Mouse (Mus musculus) neural tube, embryonic 11.5 days (tissue): ENCODE measurements at regions not wholly inside any gene's neighbourhood (a gene's known extent, or its start where the extent isn't known, plus 50 kb on each side); places are given as distances from the start of the nearest gene placed in this dataset.
A peak's percentile ranks its signal among the peaks of the same experiment; 100 is the strongest.

Source experiments
- ATAC-seq: fragments of 200-750 bp; cut with Nextera tagmentation; 2 replicates; pipeline ENCODE4 v1.8.0; 2017; ENCODE audit warnings: moderate number of reproducible peaks, mild to moderate bottlenecking, moderate TSS enrichment, moderate library complexity; ENCODE audit not compliant: insufficient read depth, low FRiP score, low TSS enrichment
- DNase-seq: peaks from one replicate; pipeline ENCODE4 v3.0.0-alpha.2; 2015; ENCODE audit warnings: low spot score
- H3K27ac ChIP-seq: fragments of 300-500 bp; sonication (generic); 2 replicates; pipeline ENCODE4 v1.5.1; 2014; ENCODE audit warnings: low read depth, mild to moderate bottlenecking, low read length
- H3K27me3 ChIP-seq: fragments of 300-500 bp; sonication (generic); 2 replicates; pipeline ENCODE4 v1.6.1; 2014; ENCODE audit warnings: mild to moderate bottlenecking, low read length, mixed read lengths; ENCODE audit not compliant: control insufficient read depth, insufficient read depth
- H3K36me3 ChIP-seq: fragments of 300-500 bp; sonication (generic); 2 replicates; pipeline ENCODE4 v1.6.1; 2014; ENCODE audit warnings: mild to moderate bottlenecking, low read length, moderate library complexity, mixed read lengths; ENCODE audit not compliant: control insufficient read depth, insufficient read depth
- H3K4me1 ChIP-seq: fragments of 300-500 bp; sonication (generic); 2 replicates; pipeline ENCODE4 v1.6.1; 2014; ENCODE audit warnings: low read length, mixed read lengths; ENCODE audit not compliant: control insufficient read depth, insufficient read depth
- H3K4me2 ChIP-seq: fragments of 300-500 bp; sonication (generic); 2 replicates; pipeline ENCODE4 v1.6.1; 2014; ENCODE audit warnings: low read depth, mild to moderate bottlenecking, moderate library complexity
- H3K4me3 ChIP-seq: fragments of 300-500 bp; sonication (generic); 2 replicates; pipeline ENCODE4 v1.5.1; 2014; ENCODE audit warnings: low read depth, low read length
- H3K9ac ChIP-seq: fragments of 300-500 bp; sonication (generic); 2 replicates; pipeline ENCODE4 v1.6.1; 2014; ENCODE audit warnings: mild to moderate bottlenecking, low read length
- H3K9me3 ChIP-seq: fragments of 300-500 bp; sonication (generic); 2 replicates; pipeline ENCODE4 v1.6.1; 2016; ENCODE audit warnings: low read length; ENCODE audit not compliant: control insufficient read depth
- WGBS: fragments of 180-500 bp; shearing (Covaris S2); extraction: QIAGEN DNeasy Blood & Tissue Kit; methylation state at CpG from one replicate; pipeline ENCODE4 v1.1.7; 2014; 5-methylcytosine and 5-hydroxymethylcytosine counted together

- Histone ChIP-seq H3K4me1 (no peaks in the 10 kb centered on the region), H3K36me3 (no peaks in the 10 kb centered on the region), H3K9ac (no peak overlapping the region), H3K9me3 (no peaks in the 10 kb centered on the region), H3K4me3 (no peak overlapping the region), H3K27ac (no peak overlapping the region), H3K4me2 (no peak overlapping the region), H3K27me3 (no peaks in the 10 kb centered on the region)
- DNase-seq (peak; percentile 18), ATAC-seq (no peak; the same call in 1 of the 2 replicates)
- WGBS: 47% methylated on average over 4 of the region's 4 CpGs
Observed at GRCm38 (mm10) chr15:27315964-27316745, 150.3 kb upstream of the Ank start.

GRCm38 (mm10) chr15:27316746-27317129 lies 149.7 kb upstream of the Ank start:
- Histone ChIP-seq H3K36me3 (no peaks in the 10 kb centered on the region), H3K4me1 (no peaks in the 10 kb centered on the region), H3K4me2 (no peak overlapping the region), H3K27me3 (no peaks in the 10 kb centered on the region), H3K27ac (no peak overlapping the region), H3K9ac (no peak overlapping the region), H3K4me3 (no peak overlapping the region), H3K9me3 (no peaks in the 10 kb centered on the region)
- ATAC-seq (no peak), DNase-seq (no peak)
- WGBS: 71% methylated on average over 1 of the region's 1 CpGs

- H3K4me1 ChIP-seq: no peaks in the 10 kb centered on the region
- no peak overlapping the region for H3K4me3 ChIP-seq
- no peak overlapping the region for H3K4me2 ChIP-seq
- 88% methylated on average over 10 of the region's 10 CpGs for WGBS
- H3K27ac ChIP-seq: no peak overlapping the region
- ATAC-seq (no peak), DNase-seq (no peak)
- H3K9me3 ChIP-seq: no peaks in the 10 kb centered on the region
- H3K27me3 ChIP-seq: no peaks in the 10 kb centered on the region
- no peaks in the 10 kb centered on the region for H3K36me3 ChIP-seq
- no peak overlapping the region for H3K9ac ChIP-seq
Observed at GRCm38 (mm10) chr15:27321915-27322665, 144.4 kb upstream of the Ank start.

- H3K27ac ChIP-seq: no peak overlapping the region
- no peak overlapping the region for H3K9ac ChIP-seq
- ATAC-seq: peak; percentile 76; the same call in 1 of the 2 replicates
- no peaks in the 10 kb centered on the region for H3K27me3 ChIP-seq
- WGBS: 37% methylated on average over 15 of the region's 15 CpGs
- peak; percentile 66 for DNase-seq
- H3K4me2 ChIP-seq: no peak overlapping the region
- no peak overlapping the region for H3K4me3 ChIP-seq
- H3K36me3 ChIP-seq: no peaks in the 10 kb centered on the region
- H3K4me1 ChIP-seq: no peaks in the 10 kb centered on the region
- no peaks in the 10 kb centered on the region for H3K9me3 ChIP-seq
Observed at GRCm38 (mm10) chr15:27325847-27326548, 140.5 kb upstream of the Ank start.

GRCm38 (mm10) chr15:27326549-27326876 lies 140.0 kb upstream of the Ank start:
- no peak overlapping the region for H3K27ac ChIP-seq
- H3K36me3 ChIP-seq: no peaks in the 10 kb centered on the region
- WGBS: 82% methylated on average over 5 of the region's 5 CpGs
- H3K4me2 ChIP-seq: no peak overlapping the region
- H3K27me3 ChIP-seq: no peaks in the 10 kb centered on the region
- H3K4me1 ChIP-seq: no peaks in the 10 kb centered on the region
- ATAC-seq (no peak), DNase-seq (no peak)
- H3K4me3 ChIP-seq: no peak overlapping the region
- no peaks in the 10 kb centered on the region for H3K9me3 ChIP-seq
- H3K9ac ChIP-seq: no peak overlapping the region

- no peak overlapping the region for H3K4me2 ChIP-seq
- H3K9ac ChIP-seq: no peak overlapping the region
- no peak for DNase-seq
- ATAC-seq: no peak
- H3K9me3 ChIP-seq: no peaks in the 10 kb centered on the region
- H3K4me1 ChIP-seq: no peaks in the 10 kb centered on the region
- no peak overlapping the region for H3K4me3 ChIP-seq
- H3K27ac ChIP-seq: no peak overlapping the region
- no peaks in the 10 kb centered on the region for H3K27me3 ChIP-seq
- 90% methylated on average over 5 of the region's 5 CpGs for WGBS
- no peaks in the 10 kb centered on the region for H3K36me3 ChIP-seq
Observed at GRCm38 (mm10) chr15:27327744-27328143, 138.7 kb upstream of the Ank start.

- H3K27me3 ChIP-seq: no peaks in the 10 kb centered on the region
- no peak overlapping the region for H3K9ac ChIP-seq
- H3K27ac ChIP-seq: no peak overlapping the region
- H3K36me3 ChIP-seq: no peaks in the 10 kb centered on the region
- DNase-seq (no peak), ATAC-seq (no peak)
- H3K4me3 ChIP-seq: no peak overlapping the region
- no peaks in the 10 kb centered on the region for H3K9me3 ChIP-seq
- WGBS: 81% methylated on average over 2 of the region's 2 CpGs
- H3K4me2 ChIP-seq: no peak overlapping the region
- no peaks in the 10 kb centered on the region for H3K4me1 ChIP-seq
Observed at GRCm38 (mm10) chr15:27328441-27328840, 138.0 kb upstream of the Ank start.

GRCm38 (mm10) chr15:27340070-27340469 lies 126.4 kb upstream of the Ank start:
- ATAC-seq (no peak), DNase-seq (no peak)
- Histone ChIP-seq H3K9me3 (no peaks in the 10 kb centered on the region), H3K36me3 (no peaks in the 10 kb centered on the region), H3K4me3 (no peak overlapping the region), H3K27ac (no peak overlapping the region), H3K27me3 (no peaks in the 10 kb centered on the region), H3K4me1 (no peaks in the 10 kb centered on the region), H3K4me2 (no peak overlapping the region), H3K9ac (no peak overlapping the region)
- WGBS: 72% methylated on average over 4 of the region's 4 CpGs
